Mouse (Mus musculus) heart, postnatal 0 days (tissue): ENCODE data around the gene Prdm16. TPM values are rescaled to one million over a fixed set of nuclear protein-coding genes. Genes with fewer than 3 reads are reported as not detected.

Source experiments
- ATAC-seq: fragments of 200-750 bp; cut with Nextera tagmentation; 2 replicates; pipeline ENCODE4 v1.8.0; 2017; ENCODE audit warnings: low read depth, moderate number of reproducible peaks, moderate library complexity; ENCODE audit not compliant: insufficient read depth
- DNase-seq: peaks from one replicate; pipeline ENCODE4 v3.0.0-alpha.2; 2016; ENCODE audit warnings: low spot score
- H3K27ac ChIP-seq: fragments of 300-500 bp; sonication (generic); 2 replicates; pipeline ENCODE4 v1.5.1; 2014; ENCODE audit warnings: low read depth, mild to moderate bottlenecking
- H3K27me3 ChIP-seq: fragments of 300-500 bp; sonication (generic); 2 replicates; pipeline ENCODE4 v1.6.1; 2014; ENCODE audit warnings: low read length, mixed read lengths; ENCODE audit not compliant: control insufficient read depth, insufficient read depth
- H3K36me3 ChIP-seq: fragments of 300-500 bp; sonication (generic); replicated peaks from 2 replicates; pipeline ENCODE4 v1.6.1; 2014; ENCODE audit warnings: low read length, mixed read lengths; ENCODE audit not compliant: control insufficient read depth, insufficient read depth
- H3K4me1 ChIP-seq: fragments of 300-500 bp; sonication (generic); 2 replicates; pipeline ENCODE4 v1.6.1; 2014; ENCODE audit warnings: antibody characterized with exemption; ENCODE audit not compliant: control insufficient read depth, insufficient read depth
- H3K4me2 ChIP-seq: fragments of 300-500 bp; sonication (generic); 2 replicates; pipeline ENCODE4 v1.6.1; 2014; ENCODE audit warnings: low read depth, mild to moderate bottlenecking, low read length, moderate library complexity
- H3K4me3 ChIP-seq: fragments of 300-500 bp; sonication (generic); 2 replicates; pipeline ENCODE4 v1.5.1; 2014; ENCODE audit warnings: low read depth, low read length
- H3K9ac ChIP-seq: fragments of 300-500 bp; sonication (generic); replicated peaks from 2 replicates; pipeline ENCODE4 v1.6.1; 2014; ENCODE audit warnings: low read depth, low read length, mixed read lengths
- H3K9me3 ChIP-seq: fragments of 300-500 bp; sonication (generic); replicated peaks from 2 replicates; pipeline ENCODE4 v1.6.1; 2016; ENCODE audit warnings: low read length; ENCODE audit not compliant: control insufficient read depth
- CTCF ChIP-seq: IDR thresholded peaks from 2 replicates; pipeline ENCODE4 v1.5.1; 2016; ENCODE audit warnings: antibody characterized with exemption, control low read depth, low read depth
- EP300 ChIP-seq: IDR thresholded peaks from 2 replicates; pipeline ENCODE4 v1.6.1; 2016; ENCODE audit warnings: antibody characterized with exemption, low read depth
- whole genome bisulfite sequencing: fragments of 180-500 bp; shearing (Covaris S2); extraction: QIAGEN DNeasy Blood & Tissue Kit; methylation state at CpG from one replicate; pipeline ENCODE4 v1.1.7; 2014; 5-methylcytosine and 5-hydroxymethylcytosine counted together
- polyA plus RNA-seq: library from polyadenylated mRNA; unstranded; fragments of >200 nt; fragmentation: Nextera tagmentation; extraction: Ambion mirVana; gene quantifications from 2 replicates; pipeline ENCODE4 v1.2.1, GENCODE M21; 2015
- total RNA-seq: library from RNA; depleted of rRNA; stranded (reverse); fragments of >200 nt; gene quantifications from 2 replicates; pipeline ENCODE4 v1.2.3, GENCODE M21; 2014; ENCODE audit warnings: low replicate concordance

Gene Prdm16
- total and polyA plus RNA-seq, 2 experiments from 2014 or later: 9.3 to 14.7 TPM

DNA sequence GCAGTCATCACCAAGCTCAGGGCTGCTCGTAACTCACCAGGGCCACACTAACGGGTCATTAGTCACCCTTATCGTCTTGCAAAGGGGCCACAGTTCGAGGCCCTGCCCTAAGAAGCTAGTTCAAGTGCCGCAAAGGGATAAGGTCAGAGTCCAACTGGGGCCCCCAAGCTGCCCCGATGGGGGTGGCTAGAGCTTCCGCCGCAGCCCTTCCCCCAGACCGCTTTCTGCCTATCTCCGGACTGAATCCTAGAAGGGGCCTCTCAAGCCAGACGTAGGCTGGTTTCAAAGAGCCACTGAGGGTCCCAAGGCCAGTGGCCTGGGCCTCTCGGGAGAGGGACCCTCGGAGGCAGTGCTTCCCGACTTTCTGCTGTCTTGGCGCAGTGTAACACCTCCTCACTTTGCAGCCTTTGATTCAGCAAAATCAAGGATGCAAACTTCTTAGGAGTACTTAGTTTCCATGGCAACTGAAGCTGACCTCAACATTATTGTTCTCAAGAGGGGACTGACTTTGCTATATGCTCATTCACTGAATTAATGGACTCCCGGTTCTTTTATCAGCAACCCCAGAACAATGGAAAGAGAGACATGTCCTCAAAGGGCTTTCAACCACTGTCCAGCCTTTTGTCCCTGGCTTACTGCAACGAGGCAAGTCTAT lies 165.1 kb downstream of the Prdm16 start:
- H3K27me3 ChIP-seq: 0 out of 2 replicates have a peak, but pooled peaks cover 11% of the 10 kb centered on the region

DNA sequence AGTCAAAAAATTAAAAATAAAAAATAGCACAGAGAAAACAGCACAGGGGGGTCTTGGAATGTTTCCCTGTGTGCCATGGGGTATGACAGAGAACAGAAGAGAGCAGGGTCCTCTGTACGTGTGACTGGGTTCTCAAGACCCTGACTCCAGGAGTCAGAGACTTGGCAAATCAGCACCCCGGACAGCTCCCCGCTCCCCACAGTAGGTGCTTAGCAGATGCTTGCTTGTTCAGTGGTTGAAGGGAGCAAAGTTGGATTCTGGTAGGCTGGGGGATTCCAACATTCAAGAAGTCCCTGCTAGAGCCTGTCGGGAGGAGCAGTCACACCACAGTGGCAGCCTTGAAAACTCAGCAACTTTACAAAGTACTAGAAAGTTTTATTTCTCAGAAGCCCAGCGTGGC lies 170.4 kb downstream of the Prdm16 start:
- ATAC-seq: no peak
- Histone ChIP-seq H3K4me1 (no peaks in the 10 kb centered on the region), H3K27ac (no peak overlapping the region), H3K9me3 (no peaks in the 10 kb centered on the region), H3K9ac (no peak overlapping the region), H3K4me3 (no peak overlapping the region), H3K27me3 (0 out of 2 replicates have a peak, but pooled peaks cover under 1% of the 10 kb centered on the region), H3K36me3 (no peaks in the 10 kb centered on the region), H3K4me2 (no peak overlapping the region)
- no peak for TF ChIP-seq EP300
- no peak for TF ChIP-seq CTCF
- 40% methylated on average over 5 of the region's 5 CpGs for WGBS
- DNase-seq: no peak

More for the DNA sequence above, 165.1 kb downstream of the Prdm16 start:
- Histone ChIP-seq H3K9ac (no peak overlapping the region), H3K4me1 (no peaks in the 10 kb centered on the region), H3K4me2 (no peak overlapping the region), H3K4me3 (no peak overlapping the region), H3K27ac (no peak overlapping the region), H3K36me3 (no peaks in the 10 kb centered on the region), H3K9me3 (no peaks in the 10 kb centered on the region)
- DNase-seq (no peak), ATAC-seq (no peak)
- WGBS: 36% methylated on average over 17 of the region's 17 CpGs
- no peak for TF ChIP-seq EP300
- TF ChIP-seq CTCF: no peak

DNA sequence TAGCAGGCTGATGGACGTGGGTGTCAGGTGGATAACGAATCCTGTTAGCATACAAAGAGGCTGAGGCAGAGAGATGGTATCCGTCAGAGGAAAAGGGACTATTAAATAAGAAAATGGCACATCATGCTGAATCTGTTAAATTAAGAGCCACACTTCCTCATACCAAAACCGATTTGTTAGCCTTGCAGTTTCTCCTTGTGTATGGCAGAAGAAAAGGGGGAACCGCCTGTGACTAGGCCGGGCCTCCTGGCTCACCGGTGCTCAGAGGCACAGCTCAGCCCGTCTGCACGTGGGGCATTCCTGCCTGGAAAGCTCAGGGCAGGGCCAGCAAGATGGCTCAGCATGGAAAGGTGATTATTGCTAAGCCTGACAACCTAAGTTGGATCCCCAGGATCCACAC lies 171.6 kb downstream of the Prdm16 start:
- no peak for ATAC-seq
- TF ChIP-seq EP300: no peak
- TF ChIP-seq CTCF: no peak
- Histone ChIP-seq H3K36me3 (no peaks in the 10 kb centered on the region), H3K4me1 (no peaks in the 10 kb centered on the region), H3K4me3 (no peak overlapping the region), H3K27me3 (no peaks in the 10 kb centered on the region), H3K9me3 (no peaks in the 10 kb centered on the region), H3K9ac (no peak overlapping the region), H3K4me2 (no peak overlapping the region), H3K27ac (no peak overlapping the region)
- WGBS: 72% methylated on average over 9 of the region's 9 CpGs
- no peak for DNase-seq

DNA sequence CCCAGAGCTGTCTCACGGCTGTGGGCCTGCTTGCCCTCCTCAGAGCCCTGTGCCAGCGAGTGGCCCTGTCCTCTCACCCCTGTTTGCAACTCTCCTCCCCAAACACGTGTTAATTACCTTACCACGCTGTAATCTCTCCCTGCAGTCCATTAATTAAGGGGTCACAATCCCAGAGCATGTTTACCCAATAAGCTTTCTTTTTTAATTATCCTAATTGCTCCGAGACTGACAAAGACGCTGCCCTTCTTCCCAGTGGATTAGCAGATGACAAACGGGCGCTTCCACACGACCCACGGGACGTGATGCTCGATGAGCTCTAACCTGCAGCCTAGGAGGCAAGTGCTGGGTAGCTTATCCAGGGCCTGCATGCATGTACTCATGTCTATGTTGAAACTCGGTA lies 176.7 kb downstream of the Prdm16 start:
- no peak overlapping the region for H3K9ac ChIP-seq
- H3K4me2 ChIP-seq: no peak overlapping the region
- H3K4me3 ChIP-seq: no peak overlapping the region
- H3K9me3 ChIP-seq: no peaks in the 10 kb centered on the region
- H3K27me3 ChIP-seq: no peaks in the 10 kb centered on the region
- ATAC-seq: no peak
- whole genome bisulfite sequencing: 73% methylated on average over 13 of the region's 13 CpGs
- H3K36me3 ChIP-seq: no peaks in the 10 kb centered on the region
- DNase-seq: no peak
- no peak overlapping the region for H3K27ac ChIP-seq
- no peaks in the 10 kb centered on the region for H3K4me1 ChIP-seq
- TF ChIP-seq EP300 (no peak), CTCF (no peak)

DNA sequence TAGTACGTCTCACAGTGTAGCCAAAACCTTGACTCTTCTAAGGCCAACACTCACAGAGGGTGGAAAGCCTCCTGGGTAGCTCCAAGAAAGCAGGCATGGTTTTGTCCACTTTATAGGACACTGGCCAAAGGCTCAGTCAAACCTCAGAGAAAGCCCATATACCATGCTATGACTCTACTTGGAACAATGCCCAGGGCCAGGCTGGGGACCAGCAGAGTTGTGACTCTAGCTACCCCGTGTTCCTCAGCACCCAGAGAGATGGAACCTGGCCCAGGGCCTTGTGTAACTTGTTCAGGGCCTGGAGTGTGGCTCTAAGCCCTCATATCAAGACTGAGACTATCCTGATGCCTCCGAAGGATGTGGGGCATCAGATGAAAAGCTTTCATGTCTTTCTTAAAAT lies 178.9 kb downstream of the Prdm16 start:
- DNase-seq: no peak
- no peak for ATAC-seq
- Histone ChIP-seq H3K27ac (no peak overlapping the region), H3K4me3 (no peak overlapping the region), H3K36me3 (no peaks in the 10 kb centered on the region), H3K9ac (no peak overlapping the region), H3K9me3 (no peaks in the 10 kb centered on the region), H3K27me3 (no peaks in the 10 kb centered on the region), H3K4me2 (no peak overlapping the region), H3K4me1 (no peaks in the 10 kb centered on the region)
- 63% methylated on average over 3 of the region's 3 CpGs for WGBS
- TF ChIP-seq EP300 (no peak), CTCF (no peak)

DNA sequence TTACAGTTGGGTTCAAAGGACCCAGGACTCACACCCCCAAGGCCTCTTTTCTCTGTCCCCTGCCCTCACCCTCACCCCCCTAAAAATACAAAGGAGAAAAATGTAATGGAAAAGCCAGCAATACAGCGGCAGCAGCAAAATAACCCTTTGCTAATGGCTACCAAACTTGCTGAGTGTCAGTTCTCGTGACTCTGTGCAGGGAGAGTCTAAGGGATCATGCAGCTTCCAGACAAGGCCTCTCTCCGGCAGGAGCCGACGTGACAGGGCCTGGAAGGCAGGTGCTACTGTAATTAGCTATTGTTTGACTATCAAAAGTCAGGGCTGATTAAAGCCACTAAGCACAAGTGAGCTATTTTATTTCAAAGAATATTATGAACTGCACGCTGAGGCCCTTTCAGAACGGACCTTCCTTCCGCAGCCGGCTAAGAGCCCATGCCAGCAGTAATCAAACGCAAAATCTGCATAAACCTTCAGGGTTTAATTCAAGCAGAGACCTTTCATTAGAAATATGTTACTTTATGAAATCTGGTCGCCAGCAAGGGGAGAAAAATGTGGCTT lies 180.3 kb downstream of the Prdm16 start:
- ATAC-seq (no peak), DNase-seq (no peak)
- no peak overlapping the region for H3K4me2 ChIP-seq
- no peaks in the 10 kb centered on the region for H3K4me1 ChIP-seq
- WGBS: 58% methylated on average over 11 of the region's 11 CpGs
- no peaks in the 10 kb centered on the region for H3K36me3 ChIP-seq
- TF ChIP-seq CTCF (no peak), EP300 (no peak)
- H3K9ac ChIP-seq: no peak overlapping the region
- H3K27me3 ChIP-seq: no peaks in the 10 kb centered on the region
- no peak overlapping the region for H3K4me3 ChIP-seq
- H3K27ac ChIP-seq: no peak overlapping the region
- H3K9me3 ChIP-seq: no peaks in the 10 kb centered on the region
